In the genomic region with DNA sequence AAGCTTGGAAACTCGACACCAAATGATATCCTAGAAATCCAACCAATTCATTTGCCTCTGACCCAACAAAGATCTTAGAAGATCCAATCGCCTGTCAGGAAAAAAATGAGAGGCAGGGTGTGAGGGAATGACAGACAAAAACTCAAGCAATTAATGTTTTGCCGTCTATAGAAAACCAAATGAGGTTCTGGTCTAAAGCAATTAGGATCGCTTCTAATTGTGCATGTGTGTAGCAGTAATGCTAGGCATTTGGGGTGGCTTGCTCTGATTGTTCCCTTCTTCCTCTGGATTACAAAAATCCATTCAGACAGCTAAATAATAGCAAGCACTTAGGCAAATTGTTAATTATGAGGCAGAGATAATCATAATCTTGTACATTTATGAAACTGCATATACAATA, we compare ENCODE assay signal across 20 mouse cellular contexts.
"Had no signal": no experiment of that assay in that cellular context is flagged by ENCODE, and none has a peak within 500 bp of the region (broad histone marks: within the 10 kb centered on the region; RNA-seq: fewer than 3 reads in every experiment).

No protein-coding gene starts in this region.

- H3K9me3 ChIP-seq: limb, embryonic 10.5 days; limb, embryonic 13.5 days; liver, embryonic 13.5 days; midbrain, embryonic 15.5 days; neural tube, embryonic 12.5 days; neural tube, embryonic 15.5 days had no signal

- DNase-seq: kidney, postnatal 25 days; layer of hippocampus, adult 9-11 months; liver; liver, embryonic 13.5 days; lung, adult 2 months; lung, postnatal 14 days; lung, postnatal 4 days; right cerebral cortex, postnatal 4 days; thymus, adult 2 months; thymus, postnatal 14 days; thymus, postnatal 4 days had no signal

- H3K4me3 ChIP-seq: layer of hippocampus, adult 2 months; limb, embryonic 10.5 days; limb, embryonic 13.5 days; liver, embryonic 13.5 days; midbrain, embryonic 15.5 days; neural tube, embryonic 12.5 days; neural tube, embryonic 15.5 days had no signal

- H3K36me3 ChIP-seq: limb, embryonic 10.5 days; limb, embryonic 13.5 days; liver, embryonic 13.5 days; midbrain, embryonic 15.5 days; neural tube, embryonic 12.5 days; neural tube, embryonic 15.5 days had no signal

- H3K27me3 ChIP-seq: limb, embryonic 13.5 days; liver, embryonic 13.5 days; midbrain, embryonic 15.5 days; neural tube, embryonic 12.5 days; neural tube, embryonic 15.5 days had no signal

- H3K27ac ChIP-seq: kidney, postnatal 0 days; layer of hippocampus, adult 2 months; limb, embryonic 10.5 days; limb, embryonic 13.5 days; liver, embryonic 13.5 days; midbrain, embryonic 15.5 days; neural tube, embryonic 12.5 days; neural tube, embryonic 15.5 days; stomach, postnatal 0 days had no signal

- H3K9ac ChIP-seq: limb, embryonic 13.5 days; liver, embryonic 13.5 days; midbrain, embryonic 15.5 days; neural tube, embryonic 12.5 days; neural tube, embryonic 15.5 days had no signal

- ATAC-seq: midbrain, embryonic 15.5 days had no signal

- H3K4me2 ChIP-seq: limb, embryonic 13.5 days; liver, embryonic 13.5 days; midbrain, embryonic 11.5 days; midbrain, embryonic 15.5 days; neural tube, embryonic 12.5 days; neural tube, embryonic 15.5 days had no signal

- H3K4me1 ChIP-seq: limb, embryonic 13.5 days; liver, embryonic 13.5 days; midbrain, embryonic 15.5 days; neural tube, embryonic 12.5 days; neural tube, embryonic 15.5 days had no signal
